Mouse (Mus musculus) embryonic stem cell, embryonic (primary cell): ENCODE data around the gene Gm49378.

Experiments
- CTCF ChIA-PET, 4 experiments: fragments of 300-600 bp in 2 of 4; fragments of 350-600 bp in 2 of 4; sonication (Branson Sonifier 250); formaldehyde crosslinking; loops; one replicate each; lab custom pipeline; 2022; ENCODE audit warnings: inconsistent platforms in 2 of 4; lab: Charles Lee
- POLR2A ChIA-PET, 4 experiments: fragments of 300-600 bp in 2 of 4; fragments of 350-600 bp in 2 of 4; sonication (Branson Sonifier 250); formaldehyde crosslinking; loops; one replicate each; lab custom pipeline; 2022; ENCODE audit warnings: antibody characterized with exemption in 4 of 4, inconsistent platforms in 1 of 4; lab: Charles Lee

Gm49378 gene

DNA sequence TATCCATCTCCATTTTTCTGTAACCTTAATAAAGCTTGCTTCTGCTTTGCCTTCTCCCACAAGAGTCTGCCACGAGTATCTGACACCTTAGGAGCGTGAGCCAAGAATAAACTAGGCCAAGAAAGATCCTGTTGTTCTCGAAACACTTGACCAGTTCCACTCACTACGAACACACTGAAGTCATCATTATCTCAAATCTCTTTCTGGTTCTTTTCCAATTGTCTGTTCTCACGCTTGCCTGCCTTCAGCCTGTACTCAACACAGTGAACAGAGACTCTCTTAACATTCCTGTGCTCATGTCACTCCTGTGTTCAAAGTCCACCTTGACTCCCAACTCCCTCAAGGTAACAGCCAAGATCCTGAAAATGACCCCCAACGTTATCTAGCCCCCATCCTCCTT lies 24.3 kb downstream of the Gm49378 start:
- POLR2A ChIA-PET, result interaction anchor here in 2 of 4 experiments (0.6 to 1.7 kb wide), 5 partner anchors 10 to 30 kb away, joined by 3 to 5 read pairs (median 3); partner anchors contain the start of gene Tm9sf1 (in 2 of the 2)

DNA sequence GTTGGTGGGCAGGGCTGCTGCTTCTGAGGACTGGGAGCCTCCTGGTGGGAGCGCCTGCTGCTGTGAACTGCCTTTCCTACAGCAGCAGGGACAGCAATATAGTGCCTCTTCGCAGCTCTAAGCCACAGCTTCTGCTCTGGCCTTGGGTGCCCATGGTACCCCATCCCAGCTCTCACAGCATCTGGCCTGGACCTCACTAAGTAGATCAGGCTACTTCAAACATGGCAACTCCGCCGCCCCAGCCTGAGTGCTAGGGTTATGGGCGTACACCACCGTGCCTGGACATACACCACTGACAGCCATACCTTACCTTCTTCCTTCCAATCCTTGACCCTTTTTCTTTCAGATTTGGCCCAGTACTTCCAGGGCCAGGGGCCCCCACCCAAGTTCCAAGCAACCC lies 29.4 kb downstream of the Gm49378 start:
- CTCF ChIA-PET, result interaction anchor here in 2 of 4 experiments (0.6 to 0.8 kb wide), 2 partner anchors 9 to 106 kb away, joined by 3 to 4 read pairs; partner anchors contain the start of gene Rec8 (in 1 of the 2)

More for the DNA sequence above, 24.3 kb downstream of the Gm49378 start:
- CTCF ChIA-PET, result no interaction called here

GRCm38 (mm10) chr14:55605743-55606459 lies 31.8 kb downstream of the Gm49378 start:
- POLR2A ChIA-PET, result interaction anchor here in 3 of 4 experiments (0.6 to 5.6 kb wide), 15 partner anchors 8 to 75 kb away, joined by 3 to 53 read pairs (median 4); partner anchors contain the start of genes A730061H03Rik (in 2 of the 3), Psme2 (in 2 of the 3), Rec8 (in 2 of the 3) and Rnf31 (in 2 of the 3)
- CTCF ChIA-PET, result interaction anchor here in 2 of 4 experiments (0.5 to 1.6 kb wide), 2 partner anchors 428 to 1201 kb away, joined by 3 to 4 read pairs; no protein-coding TSS in a partner anchor

More for the DNA sequence above, 29.4 kb downstream of the Gm49378 start:
- POLR2A ChIA-PET, result interaction anchor here in 2 of 4 experiments (0.8 to 3.5 kb wide), 6 partner anchors 10 to 53 kb away, joined by 3 to 24 read pairs (median 14); partner anchors contain the start of genes Psme2 (in 2 of the 2), Rec8 (in 2 of the 2) and Rnf31 (in 2 of the 2)

DNA sequence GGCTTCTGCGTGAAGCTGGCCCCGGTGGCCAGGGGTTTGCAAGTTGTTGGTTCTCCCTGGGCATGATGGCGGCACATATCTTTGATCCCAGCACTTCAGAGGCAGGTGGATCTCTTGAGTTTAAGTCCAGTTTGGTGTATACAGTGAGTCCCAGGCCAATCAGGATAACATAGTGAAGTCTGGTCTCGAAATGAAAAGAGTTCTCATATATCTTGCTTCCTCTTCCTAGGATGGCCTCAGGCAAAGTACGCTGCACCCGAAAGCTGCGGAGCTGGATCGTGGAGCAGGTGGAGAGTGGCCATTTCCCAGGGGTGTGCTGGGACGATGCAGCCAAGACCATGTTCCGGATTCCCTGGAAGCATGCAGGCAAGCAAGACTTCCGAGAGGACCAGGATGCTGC lies 32.9 kb downstream of the Gm49378 start:
- POLR2A ChIA-PET, result interaction anchor here (0.5 to 5.6 kb wide), 29 partner anchors 13 to 295 kb away, joined by 3 to 53 read pairs (median 4); partner anchors contain the start of genes A730061H03Rik (in 3 of the 4), Gmpr2 (in 2 of the 4), Nedd8 (in 2 of the 4) and Psme2 (in 2 of the 4)
- CTCF ChIA-PET, result interaction anchor here (0.7 to 1.6 kb wide), 11 partner anchors 11 to 427 kb away, joined by 3 to 7 read pairs (median 4); partner anchors contain the start of genes Dhrs4 (in 1 of the 4), Emc9 (in 1 of the 4), Rabggta (in 1 of the 4) and Rec8 (in 1 of the 4)

GRCm38 (mm10) chr14:55603633-55604576 lies 33.8 kb downstream of the Gm49378 start:
- ChIA-PET CTCF (interaction anchor here (0.7 to 1.6 kb wide), 11 partner anchors 10 to 426 kb away, joined by 3 to 7 read pairs (median 4); partner anchors contain the start of genes Dhrs4 (in 1 of the 4), Emc9 (in 1 of the 4), Rabggta (in 1 of the 4) and Rec8 (in 1 of the 4)), POLR2A (interaction anchor here (0.5 to 5.6 kb wide), 31 partner anchors 12 to 723 kb away, joined by 3 to 53 read pairs (median 4); partner anchors contain the start of genes Psme2 (in 3 of the 4), Rnf31 (in 3 of the 4), A730061H03Rik (in 2 of the 4) and Gmpr2 (in 2 of the 4))

- CTCF ChIA-PET, result no interaction called here
- POLR2A ChIA-PET, result interaction anchor here in 3 of 4 experiments (0.6 to 5.6 kb wide), 9 partner anchors 12 to 1370 kb away, joined by 3 to 53 read pairs (median 10); partner anchors contain the start of genes Rnf31 (in 3 of the 3), Psme2 (in 2 of the 3), A730061H03Rik (in 1 of the 3) and Dcaf11 (in 1 of the 3)
These were observed 34.4 kb downstream of the Gm49378 start, which contains the start of gene Irf9 for GRCm38 (mm10) chr14:55603271-55603632. Irf9 (plus strand) TSS chr14:55603571.

- ChIA-PET CTCF (interaction anchor here in 1 of 4 experiments (0.5 kb wide), 1 partner anchor 121 kb away, joined by 3 read pairs; no protein-coding TSS in a partner anchor), POLR2A (interaction anchor here in 1 of 4 experiments (0.7 kb wide), 1 partner anchor 162 kb away, joined by 4 read pairs; no protein-coding TSS in a partner anchor)
These were observed 38.9 kb downstream of the Gm49378 start for GRCm38 (mm10) chr14:55598521-55599390.

GRCm38 (mm10) chr14:55596036-55596690 lies 41.5 kb downstream of the Gm49378 start:
- ChIA-PET POLR2A (interaction anchor here in 2 of 4 experiments (1.0 to 7.7 kb wide), 7 partner anchors 11 to 116 kb away, joined by 3 to 85 read pairs (median 6); partner anchors contain the start of genes A730061H03Rik (in 1 of the 2), Dcaf11 (in 1 of the 2), Emc9 (in 1 of the 2) and Fitm1 (in 1 of the 2)), CTCF (interaction anchor here in 1 of 4 experiments (0.9 kb wide), 1 partner anchor 40 kb away, joined by 3 read pairs; the partner anchor contains the start of gene Ipo4)

GRCm38 (mm10) chr14:55592226-55592625 lies 45.5 kb downstream of the Gm49378 start:
- POLR2A ChIA-PET, result interaction anchor here in 3 of 4 experiments (0.6 to 7.7 kb wide), 41 partner anchors 9 to 577 kb away, joined by 3 to 88 read pairs (median 11); partner anchors contain the start of genes A730061H03Rik (in 3 of the 3), Dcaf11 (in 3 of the 3), Irf9 (in 3 of the 3) and Psme1 (in 3 of the 3)

GRCm38 (mm10) chr14:55591331-55591891 lies 46.3 kb downstream of the Gm49378 start, which contains the start of gene Rnf31:
Rnf31 (plus strand) TSS chr14:55591708.
- ChIA-PET POLR2A (interaction anchor here (0.6 to 7.7 kb wide), 86 partner anchors 9 to 1007 kb away, joined by 3 to 88 read pairs (median 5); partner anchors contain the start of genes Gmpr2 (in 4 of the 4), Nedd8 (in 4 of the 4), A730061H03Rik (in 3 of the 4) and Dcaf11 (in 3 of the 4)), CTCF (interaction anchor here in 3 of 4 experiments (0.6 to 2.2 kb wide), 32 partner anchors 10 to 950 kb away, joined by 3 to 18 read pairs (median 4); partner anchors contain the start of genes Dhrs4 (in 2 of the 3), Mdp1 (in 2 of the 3), Rec8 (in 2 of the 3) and A730061H03Rik (in 1 of the 3))

More at GRCm38 (mm10) chr14:55592226-55592625, 45.5 kb downstream of the Gm49378 start:
- CTCF ChIA-PET, result interaction anchor here in 3 of 4 experiments (0.6 to 2.2 kb wide), 11 partner anchors 10 to 950 kb away, joined by 3 to 18 read pairs (median 3); partner anchors contain the start of genes A730061H03Rik (in 1 of the 3), Dcaf11 (in 1 of the 3), Psme1 (in 1 of the 3) and Rec8 (in 1 of the 3)

GRCm38 (mm10) chr14:55590748-55591330 lies 46.9 kb downstream of the Gm49378 start, which contains the start of gene Psme2:
Psme2 (minus strand) TSS chr14:55591113.
- CTCF ChIA-PET, result interaction anchor here (0.6 to 2.2 kb wide), 35 partner anchors 10 to 940 kb away, joined by 3 to 18 read pairs (median 4); partner anchors contain the start of genes Dhrs4 (in 2 of the 4), Mdp1 (in 2 of the 4), Rec8 (in 2 of the 4) and A730061H03Rik (in 1 of the 4)
- POLR2A ChIA-PET, result interaction anchor here (0.5 to 7.7 kb wide), 89 partner anchors 9 to 1008 kb away, joined by 3 to 88 read pairs (median 5); partner anchors contain the start of genes Gmpr2 (in 4 of the 4), Nedd8 (in 4 of the 4), A730061H03Rik (in 3 of the 4) and Dcaf11 (in 3 of the 4)

- CTCF ChIA-PET, result interaction anchor here in 3 of 4 experiments (0.6 to 2.2 kb wide), 11 partner anchors 9 to 575 kb away, joined by 3 to 18 read pairs (median 5); partner anchors contain the start of genes A730061H03Rik (in 1 of the 3), Dcaf11 (in 1 of the 3), Mdp1 (in 1 of the 3) and Ngdn (in 1 of the 3)
- POLR2A ChIA-PET, result interaction anchor here in 3 of 4 experiments (0.5 to 7.7 kb wide), 40 partner anchors 10 to 575 kb away, joined by 3 to 88 read pairs (median 12); partner anchors contain the start of genes A730061H03Rik (in 3 of the 3), Dcaf11 (in 3 of the 3), Gmpr2 (in 3 of the 3) and Nedd8 (in 3 of the 3)
These were observed 47.8 kb downstream of the Gm49378 start for GRCm38 (mm10) chr14:55589771-55590448.
